Mouse (Mus musculus) spleen, postnatal 14 days (tissue): ENCODE data around the gene Mcam.
"Not testable (repeated sequence)": the region's sequence is repeated elsewhere in the genome, so short reads cannot be mapped to it uniquely, and the experiment has no call there.

Source experiments
- DNase-seq, 2 experiments: peaks; one replicate each; pipeline ENCODE4 v3.0.0; 2021 to 2022; ENCODE audit warnings: low spot score in 2 of 2

Mcam gene

DNA sequence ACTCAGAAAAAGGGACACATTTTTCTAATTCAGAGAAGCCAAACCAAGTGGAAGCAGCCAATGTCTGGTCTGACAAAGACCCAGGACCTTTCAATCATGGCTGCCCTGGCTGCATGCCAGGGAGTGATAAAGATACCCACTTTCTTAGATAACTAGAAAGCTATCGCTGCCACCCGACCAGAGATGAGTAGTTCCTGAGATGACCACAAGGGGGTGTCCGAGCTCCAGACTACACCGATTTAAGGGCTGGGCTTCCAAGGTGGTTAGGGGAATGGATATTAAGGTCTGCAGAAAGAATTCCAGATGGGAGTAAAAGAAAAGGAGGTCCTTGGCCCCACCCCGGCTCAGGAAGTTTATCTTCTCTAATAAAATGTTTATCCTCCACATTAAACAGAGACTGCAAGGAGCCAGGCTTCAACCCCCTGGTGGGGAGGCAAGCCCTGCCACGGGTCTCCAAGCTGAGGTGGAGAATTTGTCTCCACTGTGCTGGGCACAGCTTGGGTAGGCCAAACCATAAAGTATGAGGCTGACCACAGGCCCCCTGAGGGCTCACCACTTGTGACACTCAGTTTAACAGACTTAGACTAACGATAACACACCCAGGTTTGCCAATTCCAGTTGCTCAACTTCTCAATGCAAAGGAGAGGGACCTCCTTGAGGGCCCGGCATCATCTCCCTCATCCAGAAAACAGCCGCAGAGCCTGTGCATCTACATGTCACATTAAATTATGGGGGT lies 24.7 kb upstream of the Mcam start:
- DNase-seq, result peak; percentile 53 to 72

DNA sequence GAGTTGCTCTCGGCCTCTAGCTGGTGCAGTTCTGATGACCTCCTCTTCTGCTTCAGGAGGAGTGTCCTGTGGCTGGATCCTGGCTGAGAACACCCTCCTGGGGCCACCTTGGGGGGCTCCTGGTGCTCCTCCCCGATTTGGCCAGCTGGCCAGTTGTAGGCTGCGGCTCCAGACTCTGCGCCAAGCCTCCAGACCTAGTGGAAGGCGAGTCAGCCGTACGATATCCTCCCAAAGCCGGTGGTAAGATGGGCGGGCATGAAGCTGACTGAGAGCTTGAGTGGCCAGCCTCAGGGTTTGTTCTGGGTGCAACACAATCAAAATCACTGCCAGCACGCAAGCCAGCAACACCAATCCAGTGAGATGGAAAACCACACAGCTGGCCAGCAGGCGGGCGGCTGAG lies 22.4 kb upstream of the Mcam start:
- not testable (repeated sequence) for DNase-seq

DNA sequence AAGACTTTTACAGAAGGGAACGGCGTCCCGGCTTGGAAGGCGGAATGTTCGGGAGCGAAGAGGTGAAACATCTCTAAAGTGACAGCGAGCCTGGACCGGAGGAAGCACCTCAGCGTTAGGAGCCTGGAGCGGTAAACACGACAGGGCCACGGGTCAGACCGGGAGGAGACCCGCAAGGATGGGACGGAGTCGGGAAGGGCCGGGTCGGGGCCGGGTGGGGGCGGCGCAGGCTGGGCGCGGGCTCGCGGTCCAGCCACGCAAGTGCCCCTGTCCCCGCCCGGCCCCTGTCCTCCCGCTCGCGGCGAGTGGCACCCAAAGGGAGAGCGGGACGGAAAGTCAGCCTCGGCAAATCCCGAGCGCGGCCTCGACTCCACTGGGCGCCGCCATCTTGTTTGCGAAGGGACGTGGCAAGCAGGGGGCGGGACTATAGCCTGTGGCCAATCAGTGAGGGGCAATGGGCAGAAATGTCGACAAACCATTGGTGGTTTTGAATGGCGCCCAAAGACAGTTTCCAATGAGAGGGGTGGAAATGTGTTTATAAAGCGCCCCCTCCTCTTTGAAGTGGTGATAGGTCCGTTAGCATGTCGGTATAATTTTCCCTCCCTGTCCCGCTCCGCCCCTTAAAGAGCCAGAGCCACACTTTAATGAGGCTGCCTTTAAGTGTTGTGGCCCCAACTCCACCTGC lies 21.0 kb upstream of the Mcam start, which contains the start of the genes Gm49380 and Rnf26:
TSS of gene Gm49380 (minus strand) at position 396 of the 685 bp plus-strand sequence.
TSS of gene Rnf26 (minus strand) at position 413 of the 685 bp plus-strand sequence.
- peak; percentile 89 to 93 for DNase-seq

DNA sequence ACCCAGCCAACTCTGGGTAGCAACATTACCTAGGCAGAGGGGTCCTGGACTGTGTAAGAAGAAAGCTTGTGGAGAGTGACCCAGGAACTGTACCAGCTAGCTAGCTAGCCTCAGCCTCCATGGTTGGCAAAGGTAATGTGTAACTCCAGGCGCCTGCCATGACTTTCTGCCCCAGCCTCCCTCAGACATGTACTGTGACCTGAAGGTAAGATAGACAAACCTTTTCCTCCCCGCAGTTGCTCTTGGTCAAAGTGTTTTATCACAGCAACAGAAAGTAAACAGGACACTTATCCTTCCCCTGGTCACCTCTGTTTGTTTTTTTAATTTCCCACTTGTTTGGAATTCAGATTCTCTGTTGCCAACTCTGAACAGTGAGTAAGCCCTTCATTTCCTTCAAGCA lies 19.8 kb upstream of the Mcam start:
- no peak for DNase-seq

DNA sequence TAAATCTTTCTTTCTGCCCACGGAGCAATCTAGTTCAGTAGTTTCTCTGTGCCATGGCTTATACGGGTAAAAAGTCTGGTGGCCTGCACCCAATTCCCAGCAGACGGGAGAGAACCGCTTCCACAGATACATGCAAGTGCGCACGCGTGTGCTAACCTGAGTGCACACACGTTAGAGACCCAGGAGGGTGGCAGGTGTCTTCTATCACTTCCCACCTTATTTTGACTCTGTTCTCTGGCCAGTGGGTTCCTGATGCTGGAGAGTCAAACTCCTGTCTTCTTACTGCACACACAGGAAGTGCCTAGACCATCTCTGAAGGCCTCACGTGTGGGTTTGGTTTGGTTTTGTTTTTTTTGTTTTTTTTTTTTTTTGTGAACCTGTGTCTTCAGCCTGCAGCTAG lies 18.7 kb upstream of the Mcam start:
- no peak for DNase-seq

DNA sequence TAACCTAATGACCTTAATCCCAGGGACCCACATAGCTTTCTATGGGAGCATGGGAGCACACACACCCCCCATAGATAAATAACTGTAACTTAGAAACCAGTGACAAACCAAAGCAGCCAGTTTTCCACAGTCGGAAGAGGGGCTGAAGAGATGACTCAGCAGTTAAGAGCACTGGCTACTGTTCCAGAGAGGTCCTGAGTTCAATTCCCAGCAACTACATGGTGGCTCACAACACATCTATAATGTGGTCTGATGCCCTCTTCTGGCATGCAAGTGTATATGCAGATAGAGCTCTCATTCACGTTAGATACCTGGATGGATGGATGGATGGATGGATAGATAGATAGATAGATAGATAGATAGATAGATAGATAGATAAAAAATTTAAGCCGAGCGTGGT lies 18.1 kb upstream of the Mcam start:
- DNase-seq, result no peak

DNA sequence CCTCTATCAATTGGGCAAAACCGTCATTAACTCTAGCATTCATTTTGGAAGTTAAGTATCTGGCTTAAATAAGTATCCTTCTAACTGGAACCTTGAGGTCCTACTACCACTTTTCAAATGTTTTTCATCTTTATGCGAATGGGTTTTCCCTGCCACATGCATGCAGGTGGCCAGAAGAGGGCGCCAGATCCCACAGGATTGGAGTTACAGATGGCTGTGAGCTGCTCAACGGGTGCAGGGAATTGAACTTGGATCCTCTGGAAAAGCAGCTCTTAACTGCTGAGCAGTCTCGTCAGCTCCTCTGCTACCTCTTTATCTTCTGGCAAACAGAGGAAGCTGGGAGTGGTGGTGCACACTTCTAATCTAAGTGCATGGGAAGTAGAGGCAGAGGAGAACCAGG lies 15.3 kb upstream of the Mcam start:
- DNase-seq, result peak; percentile 37 to 51

DNA sequence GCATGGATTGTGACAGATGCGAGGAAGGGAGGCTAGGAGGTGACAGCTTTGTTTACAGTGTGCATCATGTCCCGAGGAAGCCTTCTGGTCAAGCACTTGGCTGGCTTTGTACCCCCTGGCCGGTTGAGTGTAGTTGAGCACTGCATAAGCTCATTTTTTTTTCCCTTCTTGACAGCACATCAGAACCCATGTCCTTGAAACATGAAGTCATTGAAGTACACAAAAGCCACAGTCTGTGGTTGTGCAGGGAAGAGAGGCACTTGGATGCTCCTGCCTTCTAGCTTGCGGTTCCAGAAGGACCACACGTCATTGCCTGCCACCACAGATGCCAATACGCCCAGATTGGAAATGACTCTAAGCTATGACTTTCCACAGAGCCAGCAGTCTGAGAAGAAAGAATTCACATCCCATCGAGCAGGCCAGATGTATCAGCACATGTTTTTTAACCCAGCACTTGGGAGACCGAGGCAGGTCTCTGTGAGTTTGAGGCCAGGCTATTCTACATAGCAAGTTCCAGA lies 14.3 kb upstream of the Mcam start:
- DNase-seq, result no peak

DNA sequence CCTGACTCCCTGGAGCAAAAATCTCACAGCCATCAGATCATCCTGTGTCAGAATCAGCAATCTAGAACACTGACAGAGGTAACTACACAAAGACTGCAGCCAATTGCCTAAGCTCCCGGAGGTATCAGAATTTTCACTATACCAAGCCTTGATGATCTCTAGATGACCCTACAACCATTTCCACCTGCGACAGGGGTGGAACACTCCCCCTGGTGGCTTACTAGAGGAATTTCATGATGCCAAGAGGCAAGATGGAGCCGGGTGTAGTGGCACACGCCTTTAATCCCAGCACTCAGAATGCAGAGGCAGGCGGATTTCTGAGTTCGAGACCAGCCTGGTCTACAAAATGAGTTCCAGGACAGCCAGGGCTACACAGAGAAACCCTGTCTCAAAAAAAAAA lies 10.0 kb upstream of the Mcam start:
- DNase-seq, result no peak

DNA sequence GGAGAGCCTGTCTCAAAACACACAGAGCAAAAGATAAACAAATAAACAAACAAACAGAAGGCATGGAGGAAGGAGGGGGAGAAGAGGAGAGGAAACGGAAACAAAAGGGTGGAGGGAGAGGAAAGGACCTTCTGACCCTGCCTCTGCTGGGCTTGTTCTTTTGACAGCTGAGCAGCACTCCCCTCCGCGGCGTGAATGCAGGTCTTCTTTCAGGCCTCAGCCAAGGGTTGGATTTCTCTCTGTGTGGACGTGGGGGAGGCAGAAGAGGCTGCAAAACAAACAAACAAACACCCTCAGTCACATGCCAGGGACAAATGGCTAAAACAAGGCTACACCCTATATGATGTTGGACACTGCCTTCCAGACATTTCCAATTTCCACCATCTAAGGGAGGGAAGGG lies 9.2 kb upstream of the Mcam start:
- DNase-seq, result no peak

DNA sequence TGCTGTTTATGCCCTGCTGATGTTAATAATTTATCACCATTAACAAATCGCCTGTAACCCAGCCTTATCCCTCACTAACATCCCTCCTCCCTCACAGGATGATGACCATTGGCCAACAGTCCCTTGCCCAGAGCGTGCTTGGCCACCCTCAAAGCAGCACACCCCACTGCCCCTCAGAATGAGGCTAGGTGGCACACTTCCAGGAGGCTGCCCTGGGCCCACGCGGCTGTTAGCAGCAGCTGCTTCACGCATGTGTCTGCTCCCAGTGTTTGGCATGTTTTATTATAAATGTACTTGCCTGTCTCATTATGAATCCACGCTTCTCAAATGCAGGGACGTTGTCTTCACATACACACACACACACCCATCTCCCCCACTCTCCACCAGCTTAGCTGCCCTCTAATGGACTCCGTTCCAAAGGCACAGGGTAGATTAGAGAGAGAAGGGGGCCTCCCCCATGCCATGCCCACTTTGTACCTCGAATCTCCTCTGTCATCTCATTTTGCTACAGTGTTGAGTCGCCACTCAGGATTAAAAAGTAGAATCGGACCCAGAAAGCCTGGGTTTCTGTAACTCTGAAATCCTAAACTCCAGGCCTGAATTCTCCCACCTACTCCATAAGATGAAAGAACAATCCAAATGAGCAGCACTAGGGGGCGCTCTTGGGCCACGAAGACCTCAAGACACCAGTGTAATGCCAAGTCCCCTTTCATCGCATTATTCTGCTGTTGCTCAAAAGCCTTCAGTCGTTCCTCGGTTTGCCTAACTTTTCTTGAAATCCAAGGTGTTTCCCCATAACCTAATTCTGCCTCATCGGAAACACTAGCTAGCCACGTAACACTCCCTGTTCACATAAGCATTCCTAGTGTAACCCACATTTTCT lies 8.5 kb upstream of the Mcam start:
- peak; percentile 63 to 75 for DNase-seq

DNA sequence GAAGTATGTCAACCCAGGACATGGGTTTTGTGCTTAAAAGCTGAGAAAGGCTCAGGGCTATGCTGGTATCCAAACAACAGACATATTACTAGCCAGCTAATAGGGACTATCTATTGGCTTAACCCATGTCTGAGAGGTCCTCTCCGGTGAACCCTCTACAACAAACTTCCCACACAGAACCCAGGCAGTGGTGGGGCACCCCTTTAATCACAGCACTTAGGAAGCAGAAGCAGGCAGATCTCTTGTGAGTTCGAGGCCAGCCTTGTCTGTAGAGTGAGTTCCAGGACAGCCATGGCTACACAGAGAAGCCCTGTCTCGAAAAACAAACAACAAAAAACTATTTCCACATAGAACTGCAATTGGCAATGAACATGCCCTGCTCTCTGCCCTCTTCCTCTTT lies 7.5 kb upstream of the Mcam start:
- DNase-seq, result no peak

DNA sequence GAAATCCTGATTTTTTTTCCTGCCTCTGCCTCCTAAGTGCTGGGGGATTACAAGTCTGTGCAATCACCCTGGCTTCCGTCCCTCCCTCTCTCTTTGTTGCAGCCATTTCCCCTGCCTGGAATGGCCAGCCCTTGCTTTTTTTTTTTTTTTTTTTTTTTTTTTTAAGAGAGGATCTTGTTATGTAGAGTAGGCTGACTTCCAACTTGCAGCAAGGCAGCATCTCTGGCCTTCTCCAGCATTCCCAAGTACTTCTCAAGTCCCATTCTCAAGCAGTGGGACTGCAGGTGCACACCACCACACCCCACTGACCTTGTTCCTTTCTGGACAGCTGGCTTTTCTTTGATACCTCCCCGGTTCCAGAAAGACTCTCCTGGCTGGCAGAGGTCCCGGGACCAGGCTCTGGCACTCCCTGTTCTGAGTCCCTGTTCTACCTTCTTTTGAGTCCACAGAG lies 6.9 kb upstream of the Mcam start:
- DNase-seq, result no peak

DNA sequence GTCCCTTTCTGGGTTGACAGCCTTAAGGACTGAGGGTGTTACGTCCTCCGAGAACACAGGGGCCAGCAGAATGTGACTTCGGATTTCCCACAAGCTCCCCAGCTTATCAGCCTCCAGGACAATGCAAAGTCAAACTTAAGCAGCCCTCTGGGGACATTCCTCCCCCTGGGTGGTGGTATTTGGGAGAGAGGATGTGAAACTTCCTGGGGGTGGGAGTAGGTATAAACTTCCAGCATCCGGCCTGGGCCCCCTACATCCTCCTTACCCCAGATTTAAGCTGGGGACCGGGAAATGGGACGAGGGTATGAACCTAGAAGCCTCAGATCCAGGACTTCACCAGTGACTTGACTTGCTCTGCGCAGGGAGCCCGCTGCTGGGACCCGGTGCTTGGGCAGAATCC lies 4.6 kb upstream of the Mcam start:
- DNase-seq, result no peak

DNA sequence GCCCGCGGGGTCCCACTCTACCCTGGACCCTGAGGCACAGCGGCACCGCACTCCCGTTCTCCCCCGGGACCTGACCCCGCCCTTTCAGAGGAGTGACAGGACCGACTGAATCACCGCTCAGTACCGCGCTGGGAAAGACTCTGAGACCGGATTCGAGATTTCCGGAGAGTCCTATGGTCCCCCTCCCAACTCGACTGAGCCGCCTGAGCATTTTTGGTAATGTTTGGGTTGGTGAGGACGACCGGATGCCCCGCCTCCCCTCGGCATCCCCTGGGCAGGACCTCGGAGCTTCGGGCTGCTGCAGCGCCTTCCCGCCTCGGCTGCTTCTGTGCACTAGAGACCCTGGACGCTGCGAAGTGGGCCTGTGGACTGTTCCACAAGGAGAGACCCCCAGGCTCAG lies 4.2 kb upstream of the Mcam start:
- DNase-seq, result peak; percentile 29 to 43

DNA sequence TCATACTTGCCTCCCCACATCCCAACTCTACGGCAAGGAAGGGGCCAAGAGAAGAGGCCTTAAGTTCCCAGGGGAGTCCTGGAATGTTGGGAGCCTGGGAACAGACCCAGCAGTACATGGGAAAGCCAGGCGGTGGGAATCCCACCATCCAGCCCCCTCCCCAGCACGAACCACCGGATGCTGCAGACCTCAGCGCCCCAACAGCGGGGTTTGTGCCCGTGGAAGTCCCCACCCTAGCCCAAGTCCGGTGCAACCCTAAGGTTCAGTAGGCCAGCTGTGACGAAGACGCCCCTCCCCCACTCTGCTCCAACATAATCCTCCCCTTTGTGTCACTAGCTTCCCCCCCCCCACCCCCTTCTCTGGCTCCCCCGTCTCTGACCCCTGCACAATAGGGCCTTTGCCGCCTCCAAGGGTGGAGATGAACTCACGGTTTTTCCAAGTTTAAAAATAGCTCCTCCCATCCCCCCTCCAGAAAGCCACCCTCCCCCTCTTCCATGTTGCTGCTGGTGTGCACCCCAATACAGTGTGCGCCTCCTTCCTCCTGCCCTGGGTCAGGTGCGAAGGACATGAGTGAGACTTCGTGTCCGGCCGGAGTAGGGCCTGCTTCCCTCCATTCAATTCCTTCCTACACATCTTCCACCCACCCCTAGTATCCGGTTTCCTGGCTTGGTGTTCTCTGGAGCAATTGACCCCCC lies 3.5 kb upstream of the Mcam start:
- DNase-seq, result no peak

DNA sequence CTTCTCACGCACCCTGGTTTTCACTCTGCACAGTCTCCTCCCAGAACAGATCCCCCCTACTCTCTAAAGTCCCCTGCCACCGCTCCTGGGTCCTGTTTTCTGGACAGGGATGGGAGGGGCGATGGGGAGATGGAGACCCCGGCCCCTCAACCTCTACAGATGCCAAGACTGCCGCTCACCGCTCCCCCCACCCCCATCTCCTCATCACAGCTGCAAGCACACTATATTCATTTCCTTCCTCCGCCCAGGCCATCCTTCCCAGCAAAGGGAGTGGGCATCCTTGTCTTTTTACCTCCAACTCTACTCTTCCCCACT lies 3.0 kb upstream of the Mcam start:
- DNase-seq, result no peak

DNA sequence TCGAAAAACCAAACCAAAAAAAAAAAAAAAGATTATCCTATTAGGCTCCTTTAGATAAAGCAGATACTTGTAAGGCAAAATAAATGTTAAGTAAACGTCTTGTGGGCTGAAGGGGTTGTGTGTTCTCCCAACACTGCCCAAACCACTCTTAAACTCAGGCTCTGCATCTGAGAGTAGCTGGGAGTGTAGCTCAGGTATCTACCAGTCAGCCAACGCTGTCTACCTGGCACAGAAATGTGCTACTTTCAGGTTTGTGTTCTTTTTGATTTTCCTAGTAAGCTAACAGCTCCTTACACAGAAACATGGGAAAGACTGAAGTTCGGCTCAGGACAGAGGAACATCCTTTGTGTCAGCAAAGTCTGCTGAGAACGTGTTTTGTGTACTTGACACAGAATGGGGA lies 2.1 kb upstream of the Mcam start:
- no peak for DNase-seq

DNA sequence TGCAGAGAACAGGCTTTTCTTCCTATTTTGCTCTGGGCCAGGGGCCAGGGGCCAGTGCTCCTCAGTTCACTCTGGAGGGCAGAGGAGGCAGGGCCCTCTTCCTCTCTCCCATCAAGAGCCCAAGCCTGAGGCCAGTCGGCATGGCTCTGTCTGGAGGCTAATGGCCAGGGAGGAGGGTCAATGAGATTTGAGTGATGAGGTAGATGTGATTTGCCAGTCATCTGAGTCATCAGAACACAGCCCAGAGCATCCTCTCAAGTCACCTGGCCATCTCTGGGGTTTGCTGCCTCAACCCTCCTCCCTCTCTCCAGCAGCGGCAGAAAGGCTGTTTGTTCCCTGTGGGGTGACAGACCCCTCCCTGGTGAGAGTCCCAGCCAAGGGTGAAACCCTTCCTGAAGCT lies 982 bp upstream of the Mcam start:
- DNase-seq, result no peak

DNA sequence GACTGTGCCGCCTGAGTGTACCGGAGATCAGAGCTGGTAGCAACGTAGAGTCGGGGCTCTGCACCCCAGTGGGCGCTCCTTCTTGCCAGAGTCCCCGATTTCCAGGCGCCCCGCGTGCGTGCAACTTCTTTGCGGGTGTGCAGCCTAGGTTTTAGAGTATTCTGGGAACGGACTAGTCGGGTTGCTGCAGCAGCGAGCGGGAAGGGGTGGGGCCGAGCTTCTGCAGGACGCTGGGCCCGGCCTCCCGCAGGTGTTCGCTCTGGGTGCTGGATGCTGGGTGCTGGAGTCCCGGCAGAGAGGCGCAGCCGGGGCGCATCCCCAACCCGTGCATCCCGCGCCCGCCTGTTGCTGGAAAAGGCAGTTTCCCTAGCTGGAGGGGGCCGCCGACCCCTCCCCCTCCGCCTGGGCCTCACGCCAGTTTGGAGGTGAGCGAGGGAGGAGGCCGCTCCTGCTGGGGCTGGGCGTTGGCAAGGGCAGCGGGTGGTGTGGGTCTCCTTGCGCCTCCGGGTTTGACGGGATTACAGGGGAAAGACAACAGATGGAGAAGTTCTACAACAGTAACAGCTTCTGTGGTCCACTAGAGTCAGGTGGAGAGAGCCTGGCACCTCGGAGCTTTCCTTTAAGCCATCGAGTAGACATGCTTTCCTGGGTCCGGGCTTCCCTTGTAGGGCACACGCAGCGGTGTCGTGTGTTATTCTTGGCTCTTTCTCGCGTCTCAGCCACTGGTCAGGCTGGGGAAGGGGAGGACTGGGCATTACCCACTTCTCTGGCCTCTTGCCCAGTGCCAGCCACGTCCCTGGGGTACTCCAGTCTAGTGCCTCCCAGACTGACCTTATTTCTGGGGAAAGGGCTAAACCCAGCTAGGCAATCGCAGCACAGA lies 822 bp downstream of the Mcam start:
- DNase-seq, result no peak
